Mouse (Mus musculus): ENCODE data around the gene Dnah5. TPM values are rescaled to one million over a fixed set of nuclear protein-coding genes. Genes with fewer than 3 reads are reported as not detected.

Gene Dnah5
- total RNA-seq, 1 experiment from 2014 or later = 0.11 TPM

GRCm38 (mm10) chr15:28473749-28474390 lies 270.3 kb downstream of the Dnah5 start:
- no peak for DNase-seq

GRCm38 (mm10) chr15:28502820-28503219 lies 299.3 kb downstream of the Dnah5 start:
- DNase-seq = no peak

- DNase-seq = no peak
Observed at GRCm38 (mm10) chr15:28515176-28515575, 311.6 kb downstream of the Dnah5 start.

Other genes starting within 250 kb of the Dnah5 start
- 59.0 and 63.5 TPM in 2 replicates for gene Trio, start 177.9 kb upstream of the Dnah5 start, total RNA-seq (2021)

All from adrenal gland, postnatal 14 days (tissue).